Mouse (Mus musculus): Measurements from ENCODE around the gene Ppm1a. TPM values are rescaled to one million over a fixed set of nuclear protein-coding genes. Genes with fewer than 3 reads are reported as not detected.

Gene Ppm1a
- 59.5 and 78.3 TPM in 2 replicates for polyA plus RNA-seq (2014; fragmentation: Nextera tagmentation; extraction: Ambion mirVana)

DNA sequence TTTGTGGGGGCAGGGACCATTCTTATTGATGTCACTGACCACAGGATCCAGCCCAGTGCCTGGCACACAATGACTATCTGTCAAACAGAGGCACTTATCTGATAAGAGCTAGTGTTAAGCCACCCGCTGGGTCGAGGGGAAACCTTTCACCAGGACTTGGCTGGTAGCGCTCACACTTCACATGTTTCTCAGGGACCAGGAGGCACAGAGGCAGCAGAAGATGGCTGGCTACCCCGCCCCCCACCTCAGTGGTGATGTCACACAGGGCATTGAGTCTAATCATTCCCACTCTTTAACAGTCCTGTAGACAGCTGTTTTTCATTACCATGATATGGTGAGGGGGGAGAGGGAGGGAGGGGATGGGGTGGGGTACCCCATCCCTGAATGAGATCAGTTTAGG, at the start of gene Ppm1a:
Ppm1a (plus strand) TSS at position 370 of the 400 bp plus-strand sequence.
- Histone ChIP-seq H3K27me3 (ENCODE audit: control insufficient read depth, insufficient read depth, low read length) (no peaks in the 10 kb centered on the region), H3K36me3 (ENCODE audit: control insufficient read depth, insufficient read depth, low read length) (no peaks in the 10 kb centered on the region), H3K9ac (ENCODE audit: low read length) (no peak within 1 kb of the TSS), H3K4me2 (ENCODE audit: low read depth, low read length, severe bottlenecking) (no peak within 1 kb of the TSS), H3K4me1 (replicated peaks; ENCODE audit: control insufficient read depth, insufficient read depth, low read length) (no peaks in the 10 kb centered on the region; the same call in 1 of the 2 replicates), H3K9me3 (ENCODE audit: control insufficient read depth, low read length) (no peaks in the 10 kb centered on the region), H3K4me3 (ENCODE audit: low read depth, low read length) (no peak within 1 kb of the TSS), H3K27ac (ENCODE audit: low read depth, low read length) (no peak within 1 kb of the TSS)
- no peak for ATAC-seq (replicated peaks; ENCODE audit: low FRiP score)
- WGBS, result 8% methylated on average over 4 of the region's 4 CpGs
- DNase-seq (ENCODE audit: low spot score), result peak; percentile 60

DNA sequence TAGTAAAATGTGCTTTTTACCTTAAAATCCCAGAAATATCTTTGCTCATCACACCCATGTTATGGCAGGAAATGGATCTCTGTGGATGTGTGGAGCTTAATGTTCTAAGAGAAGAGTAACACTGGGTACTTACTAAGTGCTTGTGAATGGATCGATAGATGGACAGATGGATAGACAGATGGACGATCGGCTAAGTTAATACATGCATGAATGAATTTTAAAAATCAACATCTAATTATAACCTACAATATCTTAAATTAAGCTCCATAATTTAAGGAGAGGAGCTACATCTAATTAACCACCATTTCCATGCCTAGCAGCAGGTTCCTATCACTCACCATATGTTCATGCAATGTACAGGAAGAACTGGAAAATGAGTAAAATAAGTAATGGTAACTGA, 47.3 kb upstream of the Ppm1a start:
- Histone ChIP-seq H3K27me3 (ENCODE audit: control insufficient read depth, insufficient read depth, low read length) (no peaks in the 10 kb centered on the region), H3K4me2 (ENCODE audit: low read depth, low read length, severe bottlenecking) (no peak overlapping the region), H3K36me3 (ENCODE audit: control insufficient read depth, insufficient read depth, low read length) (no peaks in the 10 kb centered on the region), H3K4me1 (replicated peaks; ENCODE audit: control insufficient read depth, insufficient read depth, low read length) (no peaks in the 10 kb centered on the region), H3K9ac (ENCODE audit: low read length) (no peak overlapping the region), H3K4me3 (ENCODE audit: low read depth, low read length) (no peak overlapping the region), H3K9me3 (ENCODE audit: control insufficient read depth, low read length) (no peaks in the 10 kb centered on the region), H3K27ac (ENCODE audit: low read depth, low read length) (no peak overlapping the region)
- ATAC-seq (replicated peaks; ENCODE audit: low FRiP score) (no peak), DNase-seq (ENCODE audit: low spot score) (no peak)
- 93% methylated on average over 3 of the region's 3 CpGs for WGBS

DNA sequence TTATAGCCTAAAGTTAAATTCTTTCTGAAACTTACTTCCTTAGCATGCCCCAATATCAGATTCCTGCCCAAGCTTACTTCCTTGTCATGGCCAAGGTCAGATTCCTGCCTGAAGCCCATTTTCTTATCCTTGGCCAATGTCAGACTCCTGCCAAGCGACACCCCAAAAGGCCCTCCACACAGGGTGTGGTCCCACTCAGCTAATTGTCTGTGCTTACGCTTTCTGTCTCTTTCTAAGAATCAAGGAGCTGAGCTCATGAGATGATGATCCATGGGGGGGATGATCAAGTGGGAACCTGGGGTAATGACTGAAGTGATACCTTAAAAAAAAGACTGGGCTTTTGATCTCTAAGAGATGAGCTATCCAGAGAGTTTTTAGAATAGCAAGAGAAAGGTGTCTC, 42.4 kb upstream of the Ppm1a start:
- Histone ChIP-seq H3K4me1 (replicated peaks; ENCODE audit: control insufficient read depth, insufficient read depth, low read length) (no peaks in the 10 kb centered on the region), H3K9ac (ENCODE audit: low read length) (no peak overlapping the region), H3K36me3 (ENCODE audit: control insufficient read depth, insufficient read depth, low read length) (no peaks in the 10 kb centered on the region), H3K4me3 (ENCODE audit: low read depth, low read length) (no peak overlapping the region), H3K27ac (ENCODE audit: low read depth, low read length) (no peak overlapping the region), H3K27me3 (ENCODE audit: control insufficient read depth, insufficient read depth, low read length) (no peaks in the 10 kb centered on the region), H3K4me2 (ENCODE audit: low read depth, low read length, severe bottlenecking) (no peak overlapping the region), H3K9me3 (ENCODE audit: control insufficient read depth, low read length) (no peaks in the 10 kb centered on the region)
- no peak for DNase-seq (ENCODE audit: low spot score)
- 96% methylated on average over 2 of the region's 2 CpGs for WGBS
- ATAC-seq (replicated peaks; ENCODE audit: low FRiP score), result no peak

DNA sequence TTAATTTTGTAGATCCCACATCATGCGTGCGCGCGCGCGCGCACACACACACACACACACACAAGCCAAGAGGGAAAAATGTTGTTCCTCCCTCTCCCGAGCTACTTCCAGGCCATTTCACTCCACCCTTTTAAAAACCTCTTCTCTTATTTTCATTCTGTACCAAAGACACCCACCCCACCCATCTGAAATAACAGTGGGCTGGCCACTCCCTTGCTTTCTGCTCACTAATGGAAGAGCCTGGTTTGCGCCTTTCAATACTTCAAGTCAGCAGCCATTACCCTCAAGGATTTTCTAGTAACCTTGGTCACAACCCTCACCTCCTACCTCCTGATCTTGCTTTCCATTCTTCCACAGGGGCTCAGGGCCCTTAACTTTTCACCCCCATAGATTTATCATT, 41.4 kb upstream of the Ppm1a start:
- Histone ChIP-seq H3K4me3 (ENCODE audit: low read depth, low read length) (no peak overlapping the region), H3K9me3 (ENCODE audit: control insufficient read depth, low read length) (no peaks in the 10 kb centered on the region), H3K36me3 (ENCODE audit: control insufficient read depth, insufficient read depth, low read length) (no peaks in the 10 kb centered on the region), H3K4me2 (ENCODE audit: low read depth, low read length, severe bottlenecking) (no peak overlapping the region), H3K27me3 (ENCODE audit: control insufficient read depth, insufficient read depth, low read length) (no peaks in the 10 kb centered on the region), H3K4me1 (replicated peaks; ENCODE audit: control insufficient read depth, insufficient read depth, low read length) (no peaks in the 10 kb centered on the region), H3K9ac (ENCODE audit: low read length) (no peak overlapping the region), H3K27ac (ENCODE audit: low read depth, low read length) (no peak overlapping the region)
- no peak for DNase-seq (ENCODE audit: low spot score)
- WGBS, result 97% methylated on average over 9 of the region's 9 CpGs
- no peak for ATAC-seq (replicated peaks; ENCODE audit: low FRiP score)

DNA sequence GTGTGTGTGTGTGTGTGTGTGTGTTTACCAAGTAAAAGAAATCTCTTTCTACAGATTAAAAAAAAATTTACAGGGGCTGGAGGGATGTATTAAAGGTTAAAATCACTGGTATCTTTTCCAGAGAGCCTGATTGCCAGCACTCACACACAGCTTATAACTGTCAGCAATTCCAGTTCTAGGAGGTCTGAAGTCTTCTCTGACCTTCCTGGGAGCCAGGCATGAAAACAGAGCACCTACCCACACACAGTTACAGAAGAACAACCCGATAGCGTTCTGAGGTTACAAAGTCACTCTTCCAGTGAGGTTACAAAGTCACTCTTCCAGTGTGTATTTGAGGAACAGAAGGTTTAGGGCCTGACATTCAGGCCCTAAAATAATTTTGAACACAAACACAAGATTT, 38.2 kb upstream of the Ppm1a start:
- DNase-seq (ENCODE audit: low spot score), result no peak
- Histone ChIP-seq H3K36me3 (ENCODE audit: control insufficient read depth, insufficient read depth, low read length) (no peaks in the 10 kb centered on the region), H3K4me1 (replicated peaks; ENCODE audit: control insufficient read depth, insufficient read depth, low read length) (no peaks in the 10 kb centered on the region), H3K27ac (ENCODE audit: low read depth, low read length) (no peak overlapping the region), H3K4me3 (ENCODE audit: low read depth, low read length) (no peak overlapping the region), H3K9me3 (ENCODE audit: control insufficient read depth, low read length) (no peaks in the 10 kb centered on the region), H3K9ac (ENCODE audit: low read length) (no peak overlapping the region), H3K4me2 (ENCODE audit: low read depth, low read length, severe bottlenecking) (no peak overlapping the region), H3K27me3 (ENCODE audit: control insufficient read depth, insufficient read depth, low read length) (no peaks in the 10 kb centered on the region)
- ATAC-seq (replicated peaks; ENCODE audit: low FRiP score), result no peak
- WGBS, result 87% methylated on average over 2 of the region's 2 CpGs

- no peak for DNase-seq (ENCODE audit: low spot score)
- no peaks in the 10 kb centered on the region for H3K27me3 ChIP-seq (ENCODE audit: control insufficient read depth, insufficient read depth, low read length)
- no peaks in the 10 kb centered on the region for H3K4me1 ChIP-seq (replicated peaks; ENCODE audit: control insufficient read depth, insufficient read depth, low read length)
- no peak overlapping the region for H3K4me2 ChIP-seq (ENCODE audit: low read depth, low read length, severe bottlenecking)
- WGBS, result 86% methylated on average over 11 of the region's 11 CpGs
- no peak for ATAC-seq (replicated peaks; ENCODE audit: low FRiP score)
- no peak overlapping the region for H3K27ac ChIP-seq (ENCODE audit: low read depth, low read length)
- no peaks in the 10 kb centered on the region for H3K9me3 ChIP-seq (ENCODE audit: control insufficient read depth, low read length)
- H3K9ac ChIP-seq (ENCODE audit: low read length), result no peak overlapping the region
- no peak overlapping the region for H3K4me3 ChIP-seq (ENCODE audit: low read depth, low read length)
- H3K36me3 ChIP-seq (ENCODE audit: control insufficient read depth, insufficient read depth, low read length), result no peaks in the 10 kb centered on the region
These were observed 37.7 kb upstream of the Ppm1a start for GRCm38 (mm10) chr12:72719452-72720087.

- no peaks in the 10 kb centered on the region for H3K36me3 ChIP-seq (ENCODE audit: control insufficient read depth, insufficient read depth, low read length)
- H3K27ac ChIP-seq (ENCODE audit: low read depth, low read length), result no peak overlapping the region
- no peaks in the 10 kb centered on the region for H3K27me3 ChIP-seq (ENCODE audit: control insufficient read depth, insufficient read depth, low read length)
- ATAC-seq (replicated peaks; ENCODE audit: low FRiP score), result no peak
- H3K9ac ChIP-seq (ENCODE audit: low read length), result no peak overlapping the region
- H3K4me2 ChIP-seq (ENCODE audit: low read depth, low read length, severe bottlenecking), result no peak overlapping the region
- no peaks in the 10 kb centered on the region for H3K4me1 ChIP-seq (replicated peaks; ENCODE audit: control insufficient read depth, insufficient read depth, low read length)
- no peak overlapping the region for H3K4me3 ChIP-seq (ENCODE audit: low read depth, low read length)
- DNase-seq (ENCODE audit: low spot score), result no peak
- 93% methylated on average over 5 of the region's 5 CpGs for WGBS
- H3K9me3 ChIP-seq (ENCODE audit: control insufficient read depth, low read length), result no peaks in the 10 kb centered on the region
These were observed 35.5 kb upstream of the Ppm1a start for GRCm38 (mm10) chr12:72721710-72722109.

- no peaks in the 10 kb centered on the region for H3K36me3 ChIP-seq (ENCODE audit: control insufficient read depth, insufficient read depth, low read length)
- H3K4me3 ChIP-seq (ENCODE audit: low read depth, low read length), result no peak overlapping the region
- DNase-seq (ENCODE audit: low spot score) (no peak), ATAC-seq (replicated peaks; ENCODE audit: low FRiP score) (no peak)
- H3K4me2 ChIP-seq (ENCODE audit: low read depth, low read length, severe bottlenecking), result no peak overlapping the region
- H3K9ac ChIP-seq (ENCODE audit: low read length), result no peak overlapping the region
- WGBS, result 69% methylated on average over 3 of the region's 3 CpGs
- H3K27ac ChIP-seq (ENCODE audit: low read depth, low read length), result no peak overlapping the region
- no peaks in the 10 kb centered on the region for H3K9me3 ChIP-seq (ENCODE audit: control insufficient read depth, low read length)
- H3K27me3 ChIP-seq (ENCODE audit: control insufficient read depth, insufficient read depth, low read length), result no peaks in the 10 kb centered on the region
- no peaks in the 10 kb centered on the region for H3K4me1 ChIP-seq (replicated peaks; ENCODE audit: control insufficient read depth, insufficient read depth, low read length)
These were observed 33.3 kb upstream of the Ppm1a start for GRCm38 (mm10) chr12:72723965-72724364.

GRCm38 (mm10) chr12:72727021-72727420, 30.2 kb upstream of the Ppm1a start:
- WGBS, result 91% methylated on average over 8 of the region's 8 CpGs

More at GRCm38 (mm10) chr12:72727021-72727420, 30.2 kb upstream of the Ppm1a start:
- H3K4me3 ChIP-seq (ENCODE audit: low read depth, low read length), result no peak overlapping the region
- H3K4me2 ChIP-seq (ENCODE audit: low read depth, low read length, severe bottlenecking), result no peak overlapping the region
- H3K4me1 ChIP-seq (replicated peaks; ENCODE audit: control insufficient read depth, insufficient read depth, low read length), result no peaks in the 10 kb centered on the region
- H3K27ac ChIP-seq (ENCODE audit: low read depth, low read length), result no peak overlapping the region
- no peak overlapping the region for H3K9ac ChIP-seq (ENCODE audit: low read length)
- ATAC-seq (replicated peaks; ENCODE audit: low FRiP score), result no peak
- H3K9me3 ChIP-seq (ENCODE audit: control insufficient read depth, low read length), result no peaks in the 10 kb centered on the region
- no peaks in the 10 kb centered on the region for H3K27me3 ChIP-seq (ENCODE audit: control insufficient read depth, insufficient read depth, low read length)
- no peaks in the 10 kb centered on the region for H3K36me3 ChIP-seq (ENCODE audit: control insufficient read depth, insufficient read depth, low read length)
- no peak for DNase-seq (ENCODE audit: low spot score)

All from forebrain, embryonic 11.5 days (tissue).